Mouse (Mus musculus) forebrain, postnatal 0 days (tissue): ENCODE results near the gene Nr2f1. TPM values are rescaled to one million over a fixed set of nuclear protein-coding genes. Genes with fewer than 3 reads are reported as not detected.

Source experiments
- ATAC-seq: fragments of 200-750 bp; cut with Nextera tagmentation; 2 replicates; pipeline ENCODE4 v1.8.0; 2017; ENCODE audit warnings: mild to moderate bottlenecking, moderate library complexity
- DNase-seq: peaks from one replicate; pipeline ENCODE4 v3.0.0-alpha.2; 2015
- H3K27ac ChIP-seq: fragments of 300-500 bp; sonication (generic); 2 replicates; pipeline ENCODE4 v1.5.1; 2014; ENCODE audit warnings: low read depth, mild to moderate bottlenecking, antibody characterized with exemption, low read length, moderate library complexity, mixed read lengths
- H3K27me3 ChIP-seq: fragments of 300-500 bp; sonication (generic); 2 replicates; pipeline ENCODE4 v1.6.1; 2014; ENCODE audit warnings: mild to moderate bottlenecking, low read length, mixed read lengths; ENCODE audit not compliant: insufficient read depth
- H3K36me3 ChIP-seq: fragments of 300-500 bp; sonication (generic); 2 replicates; pipeline ENCODE4 v1.6.1; 2014; ENCODE audit warnings: mild to moderate bottlenecking, moderate library complexity; ENCODE audit not compliant: insufficient read depth
- H3K4me1 ChIP-seq: fragments of 300-500 bp; sonication (generic); 2 replicates; pipeline ENCODE4 v1.6.1; 2014; ENCODE audit warnings: antibody characterized with exemption; ENCODE audit not compliant: insufficient read depth
- H3K4me2 ChIP-seq: fragments of 300-500 bp; sonication (generic); 2 replicates; pipeline ENCODE4 v1.6.1; 2014; ENCODE audit warnings: low read depth, mild to moderate bottlenecking, moderate library complexity
- H3K4me3 ChIP-seq: fragments of 300-500 bp; sonication (generic); 2 replicates; pipeline ENCODE4 v1.5.1; 2014; ENCODE audit warnings: low read depth, low read length, mixed read lengths
- H3K9ac ChIP-seq: fragments of 300-500 bp; sonication (generic); 2 replicates; pipeline ENCODE4 v1.6.1; 2014; ENCODE audit warnings: mild to moderate bottlenecking
- H3K9me3 ChIP-seq: fragments of 300-500 bp; sonication (generic); 2 replicates; pipeline ENCODE4 v1.6.1; 2016; ENCODE audit warnings: low read length
- CTCF ChIP-seq: sonication (generic); IDR thresholded peaks from 2 replicates; pipeline ENCODE4 v1.5.1; 2016; ENCODE audit warnings: antibody characterized with exemption, control low read depth, low read depth
- WGBS: fragments of 180-500 bp; shearing (Covaris S2); extraction: QIAGEN DNeasy Blood & Tissue Kit; methylation state at CpG from one replicate; pipeline ENCODE4 v1.1.7; 2014; 5-methylcytosine and 5-hydroxymethylcytosine counted together
- polyA plus RNA-seq: library from polyadenylated mRNA; unstranded; fragments of >200 nt; fragmentation: Nextera tagmentation; extraction: Ambion mirVana; gene quantifications from 2 replicates; pipeline ENCODE4 v1.2.1, GENCODE M21; 2015
- total RNA-seq: library from RNA; depleted of rRNA; stranded (reverse); fragments of >200 nt; gene quantifications from 2 replicates; pipeline ENCODE4 v1.2.3, GENCODE M21; 2014

Gene Nr2f1
- total and polyA plus RNA-seq, 2 experiments from 2014 or later, result 89.1 to 250 TPM

GRCm38 (mm10) chr13:78198871-78199641 is 501 bp downstream of the Nr2f1 start:
- H3K4me2 ChIP-seq, result peak overlapping the region; percentile 69
- H3K9me3 ChIP-seq, result no peaks in the 10 kb centered on the region
- peak overlapping the region; percentile 99 for H3K27ac ChIP-seq
- H3K36me3 ChIP-seq, result peaks cover 10% of the 10 kb centered on the region
- H3K4me3 ChIP-seq, result peak overlapping the region; percentile 79
- H3K4me1 ChIP-seq, result no peaks in the 10 kb centered on the region
- no peaks in the 10 kb centered on the region for H3K27me3 ChIP-seq
- H3K9ac ChIP-seq, result peak overlapping the region; percentile 91
- no peak for TF ChIP-seq CTCF
- DNase-seq (peak; percentile 67), ATAC-seq (peak; percentile 18)
- WGBS, result 2% methylated on average over 66 of the region's 92 CpGs

GRCm38 (mm10) chr13:78198391-78198870 is 1.1 kb downstream of the Nr2f1 start:
- Histone ChIP-seq H3K4me2 (peak overlapping the region; percentile 69), H3K27ac (peak overlapping the region; percentile 99), H3K27me3 (no peaks in the 10 kb centered on the region), H3K36me3 (peaks cover 10% of the 10 kb centered on the region), H3K4me1 (no peaks in the 10 kb centered on the region), H3K9ac (peak overlapping the region; percentile 91), H3K9me3 (no peaks in the 10 kb centered on the region), H3K4me3 (peak overlapping the region; percentile 79)
- no peak for DNase-seq
- under 1% methylated on average over 40 of the region's 63 CpGs for WGBS
- ATAC-seq, result 0 out of 2 replicates have a peak, but pooled peaks have one; percentile 1
- no peak for TF ChIP-seq CTCF

- ATAC-seq, result no peak
- WGBS, result under 1% methylated on average over 30 of the region's 33 CpGs
These were observed 1.7 kb downstream of the Nr2f1 start for GRCm38 (mm10) chr13:78197819-78198390.

GRCm38 (mm10) chr13:78197286-78197818 is 2.2 kb downstream of the Nr2f1 start:
- H3K4me1 ChIP-seq, result no peaks in the 10 kb centered on the region
- DNase-seq (peak; percentile 54), ATAC-seq (no peak)
- H3K4me2 ChIP-seq, result peak overlapping the region; percentile 69
- no peaks in the 10 kb centered on the region for H3K27me3 ChIP-seq
- peaks cover 10% of the 10 kb centered on the region for H3K36me3 ChIP-seq
- peak overlapping the region; percentile 79 for H3K4me3 ChIP-seq
- H3K9ac ChIP-seq, result peak overlapping the region; percentile 91
- no peaks in the 10 kb centered on the region for H3K9me3 ChIP-seq
- H3K27ac ChIP-seq, result peak overlapping the region; percentile 99
- no peak for TF ChIP-seq CTCF
- under 1% methylated on average over 9 of the region's 9 CpGs for WGBS

More at GRCm38 (mm10) chr13:78197819-78198390, 1.7 kb downstream of the Nr2f1 start:
- Histone ChIP-seq H3K9me3 (no peaks in the 10 kb centered on the region), H3K4me3 (peak overlapping the region; percentile 79), H3K9ac (peak overlapping the region; percentile 91), H3K4me1 (no peaks in the 10 kb centered on the region), H3K4me2 (peak overlapping the region; percentile 69), H3K36me3 (peaks cover 10% of the 10 kb centered on the region), H3K27ac (peak overlapping the region; percentile 99), H3K27me3 (no peaks in the 10 kb centered on the region)
- TF ChIP-seq CTCF, result no peak
- peak; percentile 68 for DNase-seq

- Histone ChIP-seq H3K4me1 (0 out of 2 replicates have a peak, but pooled peaks cover 4% of the 10 kb centered on the region), H3K36me3 (peaks cover 10% of the 10 kb centered on the region), H3K9ac (peak overlapping the region; percentile 76), H3K27me3 (no peaks in the 10 kb centered on the region), H3K4me2 (peak overlapping the region; percentile 69), H3K27ac (peak overlapping the region; percentile 99), H3K9me3 (no peaks in the 10 kb centered on the region), H3K4me3 (peak overlapping the region; percentile 79)
- WGBS, result 13% methylated on average over 7 of the region's 7 CpGs
- TF ChIP-seq CTCF, result no peak
- DNase-seq (peak; percentile 49), ATAC-seq (no peak)
These were observed 3.2 kb downstream of the Nr2f1 start for GRCm38 (mm10) chr13:78196236-78196796.

GRCm38 (mm10) chr13:78195601-78196115 is 3.9 kb downstream of the Nr2f1 start:
- peak overlapping the region; percentile 76 for H3K9ac ChIP-seq
- H3K4me1 ChIP-seq, result 0 out of 2 replicates have a peak, but pooled peaks cover 4% of the 10 kb centered on the region
- H3K4me3 ChIP-seq, result peak overlapping the region; percentile 79
- peak overlapping the region; percentile 99 for H3K27ac ChIP-seq
- DNase-seq, result no peak
- ATAC-seq, result no peak
- no peaks in the 10 kb centered on the region for H3K27me3 ChIP-seq
- H3K9me3 ChIP-seq, result no peaks in the 10 kb centered on the region
- WGBS, result 5% methylated on average over 13 of the region's 13 CpGs
- H3K36me3 ChIP-seq, result peaks cover 10% of the 10 kb centered on the region
- no peak for TF ChIP-seq CTCF
- peak overlapping the region; percentile 69 for H3K4me2 ChIP-seq
